Mouse (Mus musculus) telencephalon, adult 2 months (tissue): ENCODE measurements around the gene Dlx4.
A peak's percentile ranks its signal among the peaks of the same experiment; 100 is the strongest.

Experiments
- DNase-seq: peaks from one replicate; pipeline ENCODE4 v3.0.0-alpha.2; 2011; ENCODE audit warnings: low read depth, low spot score

Dlx4 gene

GRCm38 (mm10) chr11:95142980-95143575, 3.0 kb downstream of the Dlx4 start:
- DNase-seq: no peak

- no peak for DNase-seq
These were observed 3.8 kb downstream of the Dlx4 start for GRCm38 (mm10) chr11:95142258-95142657.

- no peak for DNase-seq
These were observed 6.2 kb downstream of the Dlx4 start for GRCm38 (mm10) chr11:95139871-95140270.

- DNase-seq: no peak
These were observed 8.8 kb downstream of the Dlx4 start for GRCm38 (mm10) chr11:95137281-95137680.

- DNase-seq: no peak
These were observed 12.7 kb downstream of the Dlx4 start for GRCm38 (mm10) chr11:95133321-95133720.

- DNase-seq: no peak
These were observed 15.3 kb downstream of the Dlx4 start for GRCm38 (mm10) chr11:95130668-95131252.

GRCm38 (mm10) chr11:95128359-95128758, 17.7 kb downstream of the Dlx4 start:
- DNase-seq: no peak

GRCm38 (mm10) chr11:95126272-95127245, 19.5 kb downstream of the Dlx4 start:
- no peak for DNase-seq

GRCm38 (mm10) chr11:95125366-95125948, 20.6 kb downstream of the Dlx4 start:
- no peak for DNase-seq

- DNase-seq: no peak
These were observed 24.0 kb downstream of the Dlx4 start for GRCm38 (mm10) chr11:95122100-95122489.

GRCm38 (mm10) chr11:95121161-95122099, 24.6 kb downstream of the Dlx4 start:
- no peak for DNase-seq

GRCm38 (mm10) chr11:95120633-95121020, 25.4 kb downstream of the Dlx4 start:
- DNase-seq: no peak

- DNase-seq: no peak
These were observed 26.0 kb downstream of the Dlx4 start, which contains the start of gene Dlx3 for GRCm38 (mm10) chr11:95119990-95120632. Gene Dlx3 (plus strand): TSS chr11:95120119.

GRCm38 (mm10) chr11:95118505-95118904, 27.6 kb downstream of the Dlx4 start:
- peak; percentile 18 for DNase-seq

- DNase-seq: peak; percentile 60
These were observed 29.0 kb downstream of the Dlx4 start for GRCm38 (mm10) chr11:95117030-95117429.

- DNase-seq: no peak
These were observed 36.0 kb downstream of the Dlx4 start for GRCm38 (mm10) chr11:95110081-95110480.

- no peak for DNase-seq
These were observed 37.1 kb downstream of the Dlx4 start for GRCm38 (mm10) chr11:95109000-95109399.

GRCm38 (mm10) chr11:95106440-95107236, 39.4 kb downstream of the Dlx4 start:
- peak; percentile 31 for DNase-seq

- DNase-seq: no peak
These were observed 40.7 kb downstream of the Dlx4 start for GRCm38 (mm10) chr11:95105274-95105874.
